Mouse (Mus musculus) induced T-regulatory cell, adult 2 months (primary cell): Measurements from ENCODE around the gene Zdhhc14.

Source experiments
- DNase-seq: peaks from one replicate; pipeline ENCODE4 v3.0.0-alpha.2; 2012; ENCODE audit warnings: low read depth

Zdhhc14 gene

DNA sequence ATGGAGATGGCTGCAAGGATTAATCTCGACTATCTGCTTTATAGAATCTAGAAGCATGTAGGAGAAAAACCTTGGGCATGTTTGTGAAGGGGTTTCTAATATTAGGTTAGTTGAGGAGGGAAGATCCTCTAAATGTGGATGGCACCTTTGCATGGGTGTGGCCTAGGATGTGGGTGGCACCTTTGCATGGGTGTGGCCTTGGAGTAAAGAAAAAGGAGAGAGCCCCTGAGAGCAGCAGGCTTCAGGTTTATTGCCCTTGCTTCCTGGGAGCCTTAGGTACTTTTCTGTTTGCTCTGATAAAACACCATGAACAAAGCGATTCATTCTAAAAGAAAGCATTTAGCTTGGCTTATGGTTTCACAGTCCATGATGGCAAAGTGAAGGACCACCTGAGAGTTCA is 62.2 kb downstream of the Zdhhc14 start:
- no peak for DNase-seq

DNA sequence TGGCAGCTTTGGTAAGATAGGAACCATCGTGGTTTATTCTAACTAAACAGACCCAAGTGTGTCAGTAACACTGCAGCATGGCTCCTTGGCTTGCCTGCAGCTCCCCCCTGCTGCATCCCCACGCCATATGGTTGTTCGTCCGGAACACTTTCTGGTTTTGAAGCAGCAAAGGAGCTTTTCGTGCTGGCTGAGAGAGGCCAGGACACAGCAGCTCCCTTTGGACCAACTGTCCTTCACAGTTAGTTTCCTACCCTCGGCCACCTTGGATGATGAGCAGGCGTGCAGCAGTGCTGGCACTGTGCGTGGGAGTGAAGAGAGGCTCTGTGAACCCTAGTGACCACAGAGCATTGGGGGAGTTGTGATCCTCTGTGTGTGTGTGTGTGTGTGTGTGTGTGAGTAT is 64.2 kb downstream of the Zdhhc14 start:
- DNase-seq = no peak

DNA sequence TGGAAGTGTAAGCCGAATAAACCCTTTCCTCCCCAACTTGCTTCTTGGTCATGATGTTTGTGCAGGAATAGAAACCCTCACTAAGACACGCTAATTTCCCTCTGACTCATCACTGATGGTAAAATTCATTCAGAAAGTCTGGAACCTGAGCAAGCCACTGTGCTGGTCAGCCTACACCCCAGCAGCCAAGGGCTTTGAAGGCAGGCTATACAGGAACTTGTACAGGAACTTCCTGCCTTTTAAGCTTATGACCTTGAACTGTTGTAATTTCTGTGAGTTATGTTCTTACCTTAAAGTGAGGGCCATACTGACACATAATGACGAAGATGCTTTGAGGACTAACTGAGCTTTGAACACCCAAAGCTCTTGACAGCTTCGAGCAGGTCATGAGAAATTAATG is 67.9 kb downstream of the Zdhhc14 start:
- DNase-seq = no peak

DNA sequence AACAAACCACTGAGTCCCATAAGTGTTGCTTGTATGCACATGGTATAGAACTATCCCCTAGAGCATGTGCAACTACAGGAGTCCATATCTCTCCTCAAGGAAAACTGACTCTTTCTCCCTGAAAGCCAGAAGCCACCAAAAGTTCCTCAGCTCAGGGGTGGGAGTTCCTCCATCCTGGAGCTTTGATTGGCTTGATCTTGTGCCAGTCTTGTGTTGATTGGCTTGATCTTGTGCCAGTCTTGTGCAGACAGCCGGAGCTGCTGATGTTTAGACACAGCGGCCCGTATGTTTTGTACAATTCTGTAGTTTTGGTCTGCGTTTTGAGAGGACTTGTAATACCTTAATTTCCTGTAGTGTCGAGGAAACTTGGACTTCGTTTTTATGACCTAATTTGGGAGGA is 70.8 kb downstream of the Zdhhc14 start:
- no peak for DNase-seq

DNA sequence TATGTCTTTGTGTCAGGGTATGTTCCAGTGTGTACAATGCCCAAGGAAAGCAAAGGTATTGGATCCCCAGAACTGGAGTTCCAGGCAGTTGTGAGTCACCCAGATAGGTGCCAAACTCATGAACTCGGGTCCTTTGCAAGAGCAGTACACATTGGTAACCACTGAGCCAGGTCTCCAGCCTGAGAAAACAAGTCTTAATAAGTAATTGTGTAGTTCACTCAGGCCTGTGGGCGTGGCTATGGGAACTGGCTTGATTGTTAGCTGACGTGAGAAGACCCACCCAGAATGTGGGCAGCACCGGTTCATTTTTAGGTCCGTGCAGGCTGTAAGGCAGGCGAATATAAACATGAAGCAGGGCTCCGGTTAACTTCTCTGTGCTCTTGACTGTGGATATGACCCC is 73.6 kb downstream of the Zdhhc14 start:
- DNase-seq = no peak

DNA sequence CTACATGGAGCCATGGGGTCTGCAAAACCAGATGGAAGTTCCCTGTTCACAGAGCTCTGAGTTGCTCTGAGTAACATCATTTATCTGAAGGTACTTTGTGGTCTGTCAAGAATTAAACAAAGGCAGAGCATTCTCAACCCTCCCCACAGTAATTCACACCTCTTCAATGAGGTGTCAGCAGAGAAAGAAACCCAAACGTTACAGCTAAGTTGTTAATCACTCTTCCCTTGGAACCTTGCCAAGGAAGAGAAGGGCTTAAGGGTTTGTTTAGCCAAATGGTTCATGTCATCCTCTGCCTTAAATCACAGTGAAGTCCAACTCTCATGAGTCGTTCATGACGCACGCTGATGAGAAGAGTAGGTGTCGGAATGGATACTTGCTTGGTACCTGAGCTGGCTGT is 75.6 kb downstream of the Zdhhc14 start:
- DNase-seq = no peak

DNA sequence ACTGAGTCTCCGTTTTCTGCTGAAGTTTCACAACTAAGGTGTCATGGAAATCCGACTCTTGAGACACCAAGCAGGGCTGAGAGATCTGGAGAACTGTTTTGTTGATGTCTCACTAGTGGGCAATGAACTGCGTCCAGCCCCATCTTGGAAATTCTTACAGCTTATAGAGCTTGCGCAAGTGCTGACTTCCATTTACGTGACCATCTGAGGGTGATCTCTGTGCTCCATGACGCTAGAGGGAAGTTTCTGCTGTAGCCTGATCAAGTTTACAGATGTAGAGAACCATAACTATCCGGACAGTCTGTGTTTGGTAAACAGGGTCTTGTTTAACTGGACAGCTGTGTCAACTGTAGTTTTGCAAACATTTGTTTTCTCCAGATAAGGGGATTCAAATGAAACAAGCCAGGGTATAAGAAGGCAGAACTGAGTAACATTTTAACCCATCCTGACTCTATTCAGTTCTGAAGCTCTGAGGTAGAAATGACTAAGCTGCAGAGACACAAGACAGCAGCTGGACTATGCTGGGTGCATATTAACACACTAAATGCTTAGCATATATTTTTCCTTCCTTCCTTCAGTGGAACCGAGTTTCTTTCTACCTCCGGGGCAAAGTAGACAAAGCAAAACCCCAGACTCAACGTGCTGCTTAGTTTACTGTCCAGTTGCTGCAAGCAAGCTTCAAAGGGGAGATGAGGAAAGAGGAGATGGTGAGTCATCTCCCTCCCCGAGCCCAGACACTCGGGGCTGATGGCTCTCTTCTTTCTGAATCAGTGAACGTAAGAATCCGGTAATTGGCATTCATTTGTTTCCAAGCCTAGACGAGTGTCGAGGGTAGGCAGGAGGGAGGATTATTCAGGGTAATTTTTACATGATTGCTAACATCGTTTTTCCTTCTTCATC is 77.0 kb downstream of the Zdhhc14 start:
- DNase-seq = no peak

DNA sequence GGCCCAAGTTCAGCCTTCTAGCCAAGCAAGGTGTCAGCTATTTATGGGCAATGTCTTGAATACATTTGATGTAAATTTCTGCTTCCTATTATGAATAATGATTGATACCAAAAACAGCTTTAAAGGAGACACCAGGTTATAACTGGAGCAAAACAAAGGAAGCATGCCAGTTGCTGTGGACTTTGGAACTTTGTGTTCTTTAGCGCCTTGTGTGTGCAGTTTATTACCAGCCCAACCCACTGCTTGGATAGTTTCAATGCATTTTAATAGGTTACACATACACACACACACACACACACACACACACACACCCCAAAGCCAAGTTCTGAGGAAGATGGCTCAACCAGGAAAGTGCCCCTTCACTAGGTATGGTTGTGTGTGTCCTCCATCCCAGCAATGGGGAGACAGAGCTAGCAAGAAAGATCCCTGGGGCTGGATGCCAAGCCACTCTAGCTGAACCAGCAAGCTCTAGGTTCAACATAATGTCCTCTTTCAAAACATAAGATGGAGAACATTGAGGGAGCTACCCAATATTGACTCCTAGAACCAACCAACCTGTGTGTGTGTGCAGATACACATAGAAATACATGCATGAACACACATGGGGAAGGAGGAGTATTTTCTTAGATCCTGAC is 79.9 kb downstream of the Zdhhc14 start:
- no peak for DNase-seq

DNA sequence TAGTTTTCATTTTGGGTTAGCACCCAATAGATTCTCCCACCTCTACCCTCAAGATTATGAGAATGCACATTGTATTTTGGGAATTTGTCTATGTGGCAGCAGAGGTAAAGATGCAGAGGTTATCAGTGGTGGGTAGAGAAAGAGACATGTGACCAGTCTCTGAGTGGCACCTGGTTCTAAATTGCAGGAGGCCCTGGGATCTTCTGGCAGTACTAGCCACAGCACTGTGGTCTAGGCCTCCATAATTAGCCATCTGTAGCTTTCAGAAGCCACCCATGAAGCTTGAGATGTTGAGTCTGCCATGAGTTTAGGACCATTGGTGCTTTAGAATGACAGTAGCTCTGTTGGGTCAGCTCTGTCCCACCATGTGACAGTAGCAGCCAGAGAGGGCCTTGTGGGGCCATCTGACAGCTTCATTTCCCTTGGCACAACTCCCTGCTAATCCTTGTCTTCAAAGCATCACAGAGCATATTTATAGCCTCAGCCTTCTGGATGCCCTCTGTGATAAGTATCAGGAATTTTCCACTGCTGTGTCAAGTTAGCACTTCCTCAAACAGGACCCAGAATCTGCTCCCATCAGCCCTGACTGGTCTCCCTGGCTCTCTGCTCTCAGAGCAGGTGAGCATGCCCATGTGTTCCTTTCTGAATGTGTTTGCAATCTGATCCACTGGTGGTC is 80.5 kb downstream of the Zdhhc14 start:
- DNase-seq = no peak

DNA sequence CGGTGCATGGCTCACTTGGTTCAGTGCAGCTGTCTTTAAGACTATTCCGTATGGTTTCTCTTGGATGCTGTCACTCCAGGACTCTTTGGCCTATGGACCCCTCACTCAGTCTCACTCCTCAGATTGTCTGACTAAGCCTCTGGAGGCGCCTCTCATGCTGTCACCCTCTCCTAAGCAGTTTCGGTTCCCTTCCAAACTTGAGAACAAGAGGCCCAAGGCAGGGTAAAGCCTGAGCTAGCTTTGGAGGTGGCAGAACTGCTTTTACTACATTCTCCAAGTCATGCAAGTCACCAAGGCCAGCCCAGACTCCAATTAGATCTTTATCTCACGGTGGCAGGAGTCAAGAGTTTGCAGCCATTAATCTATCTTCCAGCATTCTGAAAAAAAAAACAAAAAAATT is 82.3 kb downstream of the Zdhhc14 start:
- DNase-seq = no peak

DNA sequence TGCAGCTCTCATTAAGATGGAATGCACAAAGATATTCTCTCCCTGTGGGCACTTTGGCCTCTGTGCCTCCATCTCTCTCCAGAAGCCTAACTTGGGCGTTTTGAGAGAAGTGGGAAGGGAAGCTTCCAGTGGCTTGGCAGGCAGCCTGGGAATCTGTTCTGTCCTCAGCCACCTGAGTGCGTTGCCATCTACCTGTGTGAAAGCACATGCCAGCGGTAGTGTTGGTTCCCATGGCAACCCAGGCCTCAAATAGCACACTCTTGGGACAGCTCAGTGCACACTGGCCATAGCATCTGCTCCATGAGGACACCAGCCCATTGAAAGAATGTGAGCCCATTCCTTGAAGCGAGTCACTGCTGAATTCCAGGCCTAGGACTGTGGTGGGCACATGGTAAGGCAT is 83.2 kb downstream of the Zdhhc14 start:
- no peak for DNase-seq

DNA sequence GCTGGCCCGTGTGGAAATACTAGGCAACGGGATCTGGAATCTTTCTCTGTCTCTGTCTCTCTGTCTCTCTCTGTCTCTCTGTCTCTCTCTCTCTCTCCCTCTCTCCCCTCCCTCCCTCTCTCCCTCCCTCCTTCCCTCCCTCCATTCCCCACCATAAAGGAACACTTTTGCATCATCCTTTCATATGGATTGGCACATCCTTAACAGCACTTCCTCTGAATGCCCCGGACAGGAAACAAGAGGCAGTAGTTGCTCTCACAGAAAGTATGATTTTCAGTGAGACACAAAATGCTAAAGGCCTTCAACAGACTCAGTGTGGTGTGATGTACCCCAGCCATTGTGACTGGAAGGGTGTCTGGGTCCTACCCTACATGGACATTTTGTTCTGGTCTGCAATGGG is 89.9 kb downstream of the Zdhhc14 start:
- no peak for DNase-seq

DNA sequence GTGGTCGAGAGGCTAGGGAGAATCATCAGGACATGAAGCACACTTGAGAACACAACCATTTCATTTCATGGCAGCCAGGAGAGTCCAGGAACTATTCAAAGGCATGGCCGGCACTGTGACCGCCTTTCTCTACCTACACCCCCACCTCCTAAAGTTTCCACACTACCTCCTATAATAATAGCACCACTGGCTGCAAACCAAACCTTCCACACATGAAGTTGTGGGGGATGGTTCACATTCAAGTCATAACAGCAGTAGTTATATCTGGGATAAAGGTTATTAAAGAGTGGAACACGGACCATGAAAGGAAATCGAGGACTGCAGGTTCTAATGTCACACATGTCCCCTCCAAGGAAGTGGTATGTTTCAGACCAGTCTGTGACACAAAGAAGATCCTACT is 90.6 kb downstream of the Zdhhc14 start:
- no peak for DNase-seq

DNA sequence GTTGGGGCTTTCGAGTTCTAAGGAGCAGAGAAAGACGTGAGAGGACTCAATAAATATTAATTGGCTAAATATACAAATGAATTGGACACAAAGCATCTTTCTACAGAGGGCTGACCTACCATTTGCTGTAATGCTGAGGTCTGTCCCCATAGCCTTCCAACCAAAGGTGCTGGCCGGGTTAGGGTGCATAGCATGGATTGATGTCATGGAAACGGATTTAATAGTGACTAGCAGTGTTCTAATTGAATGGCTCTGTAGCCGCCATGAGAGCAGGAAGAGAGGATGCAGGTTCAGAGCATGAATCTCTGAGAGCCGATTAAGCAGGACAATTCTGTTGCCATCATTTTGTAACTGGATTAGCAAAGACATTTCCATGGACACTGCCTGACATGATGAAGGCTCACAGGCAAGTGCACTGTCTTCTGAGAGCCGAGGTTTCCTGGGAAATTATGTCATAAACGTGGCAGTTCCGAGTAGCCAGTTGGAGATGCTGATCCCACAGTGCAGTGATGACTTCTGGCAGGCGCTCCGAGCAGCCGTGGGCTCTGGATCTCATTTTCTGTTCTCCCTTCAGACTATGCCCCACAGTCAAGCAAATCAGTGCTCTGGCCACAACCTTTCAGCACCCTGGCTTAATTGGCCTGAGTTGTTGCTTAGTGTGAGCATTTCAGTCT is 91.3 kb downstream of the Zdhhc14 start:
- DNase-seq = no peak

DNA sequence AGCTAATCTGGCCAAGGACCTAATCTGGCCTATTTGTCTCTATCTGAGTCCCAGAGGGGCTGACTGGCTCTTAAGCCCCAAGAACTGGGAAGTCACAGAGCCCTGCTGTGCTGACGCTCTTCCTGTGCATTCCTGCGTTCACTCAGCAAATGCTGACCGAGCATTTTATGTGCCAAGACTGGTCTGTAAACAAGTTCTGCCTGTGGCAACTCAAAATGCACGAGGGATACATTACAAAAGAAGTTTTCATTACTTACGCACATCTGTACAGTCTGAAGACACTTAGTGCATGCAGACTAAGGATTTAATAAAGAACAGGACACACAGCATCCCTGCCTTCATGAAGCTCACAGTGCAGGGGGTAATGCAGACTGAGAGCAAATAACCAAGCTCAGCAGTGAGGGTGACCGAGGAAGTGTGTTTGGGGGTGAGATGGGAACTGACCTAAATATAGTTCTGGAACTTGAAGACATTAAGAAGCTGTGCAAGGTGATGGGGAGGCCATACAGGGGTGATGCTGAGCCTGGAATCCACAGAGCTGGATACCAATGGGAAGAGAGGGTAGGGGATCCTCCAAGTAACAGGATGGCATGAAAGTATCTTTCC is 99.3 kb downstream of the Zdhhc14 start:
- DNase-seq = no peak

DNA sequence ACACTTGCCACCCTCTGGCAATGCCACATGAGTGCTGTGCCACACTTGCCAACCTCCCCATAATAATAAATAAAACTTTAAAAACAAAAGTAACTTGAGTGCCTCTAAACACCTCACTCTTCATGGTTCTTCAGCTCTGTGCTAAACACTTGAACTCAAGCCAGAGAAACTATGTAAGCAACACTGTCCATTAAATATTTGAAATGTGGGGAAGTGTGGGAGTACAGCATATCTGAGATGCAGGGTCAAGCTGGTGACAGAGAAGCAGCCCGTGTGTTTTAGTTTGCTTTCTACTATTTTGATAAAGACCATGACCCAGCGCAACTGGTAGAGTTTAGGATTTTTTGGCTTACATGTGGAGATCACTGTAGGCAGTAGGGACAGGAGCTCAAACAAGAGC is 100.7 kb downstream of the Zdhhc14 start:
- DNase-seq = no peak

DNA sequence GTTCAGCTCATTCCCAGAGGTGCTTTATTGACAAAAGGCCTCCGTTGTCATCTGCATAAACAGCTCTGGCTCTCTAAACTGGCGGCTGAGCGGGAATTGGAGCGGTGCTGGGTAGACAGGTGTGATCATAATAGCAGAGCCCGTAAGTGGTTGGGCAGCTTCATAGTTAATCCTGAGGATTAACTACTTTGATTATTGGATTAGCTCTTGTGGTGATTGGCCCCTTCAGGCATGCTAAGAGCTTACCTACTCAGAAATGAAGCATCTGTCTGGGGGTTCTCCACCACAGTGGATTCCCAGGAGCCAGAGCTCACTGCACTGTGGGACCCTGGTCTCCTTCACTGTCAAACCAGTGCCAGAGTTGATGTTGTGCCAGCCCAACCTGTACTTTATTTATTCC is 102.7 kb downstream of the Zdhhc14 start:
- no peak for DNase-seq

DNA sequence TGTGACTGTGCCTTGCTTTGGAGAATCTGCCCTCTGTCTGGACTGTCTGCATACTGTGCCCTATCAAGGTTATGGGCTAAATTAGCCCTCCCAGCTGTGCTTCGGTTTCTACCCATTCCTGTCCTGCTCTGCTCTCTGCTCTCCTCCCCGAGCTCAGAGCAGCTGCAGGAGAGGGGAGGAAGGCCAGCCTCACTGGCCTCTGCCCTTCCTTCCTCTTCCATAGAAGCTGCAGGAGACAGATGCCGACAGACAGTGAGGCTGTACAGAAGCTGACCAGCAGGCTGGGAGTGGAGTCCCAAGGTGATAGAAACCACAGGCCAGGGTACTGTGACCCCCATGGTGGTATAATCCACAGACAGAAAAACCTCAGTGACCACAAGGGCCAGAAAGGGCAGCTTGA is 104.1 kb downstream of the Zdhhc14 start:
- no peak for DNase-seq

DNA sequence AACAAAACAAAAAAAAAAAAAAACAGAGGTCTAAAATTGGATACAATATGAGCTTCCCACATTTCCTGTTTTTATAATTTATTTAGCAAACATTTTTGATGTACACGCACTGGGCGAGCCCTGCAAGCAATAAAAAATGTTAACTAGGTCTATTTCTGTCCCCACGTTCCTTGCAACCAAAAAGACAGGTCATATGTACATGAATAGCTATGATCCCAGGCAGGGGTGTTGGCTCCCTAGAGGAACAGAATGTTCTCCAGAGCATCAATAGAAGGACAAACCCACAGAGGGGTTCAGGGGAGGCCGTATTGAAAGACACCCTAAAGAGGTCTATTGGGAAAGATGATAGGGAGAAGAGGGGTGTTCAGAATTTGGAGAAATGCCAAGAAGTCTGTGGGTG is 106.6 kb downstream of the Zdhhc14 start:
- DNase-seq = no peak

DNA sequence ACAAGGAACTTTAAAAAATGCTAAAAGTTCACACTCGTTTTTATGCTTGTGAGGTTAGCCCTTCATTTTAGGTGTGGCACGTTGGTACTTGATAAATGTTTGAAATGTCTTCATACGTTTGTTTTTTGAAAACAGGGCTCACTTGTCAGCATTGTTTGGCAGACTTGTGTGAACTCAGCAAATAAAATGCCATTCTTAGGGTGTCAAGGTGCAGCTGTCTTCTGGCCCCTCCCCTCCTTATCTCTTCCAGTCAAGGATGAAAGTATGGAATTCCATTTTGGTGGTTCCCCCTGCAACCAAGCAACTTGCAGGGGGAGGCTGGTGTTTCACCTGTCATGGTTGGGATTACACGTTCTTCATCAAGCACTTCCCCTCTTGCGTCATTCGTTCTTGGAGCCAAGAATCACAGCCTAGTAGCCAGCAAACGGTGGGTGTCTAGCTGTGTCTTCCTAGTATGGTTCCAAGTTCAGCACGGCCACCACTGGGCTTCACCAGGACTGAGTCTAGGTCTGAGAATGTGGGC is 108.2 kb downstream of the Zdhhc14 start:
- no peak for DNase-seq

DNA sequence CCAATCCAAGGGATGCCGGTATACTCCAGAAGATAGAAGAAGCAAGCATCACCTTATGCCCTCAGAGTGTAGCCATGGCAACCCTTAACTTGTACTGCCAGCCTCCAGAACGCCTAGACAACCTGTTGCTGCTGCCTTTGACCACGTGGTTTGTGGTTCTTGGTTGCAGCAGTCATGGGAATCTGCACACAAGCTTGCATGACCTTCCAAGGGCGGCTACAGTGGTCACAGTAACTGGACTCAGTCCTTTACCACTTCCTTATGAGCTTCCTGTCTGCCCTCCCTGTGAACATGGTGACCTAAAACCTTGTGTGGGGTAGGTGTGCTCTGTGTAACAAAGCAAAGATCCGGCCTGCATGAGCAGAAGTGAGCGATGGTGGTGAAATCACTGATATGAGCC is 109.6 kb downstream of the Zdhhc14 start:
- DNase-seq = no peak

DNA sequence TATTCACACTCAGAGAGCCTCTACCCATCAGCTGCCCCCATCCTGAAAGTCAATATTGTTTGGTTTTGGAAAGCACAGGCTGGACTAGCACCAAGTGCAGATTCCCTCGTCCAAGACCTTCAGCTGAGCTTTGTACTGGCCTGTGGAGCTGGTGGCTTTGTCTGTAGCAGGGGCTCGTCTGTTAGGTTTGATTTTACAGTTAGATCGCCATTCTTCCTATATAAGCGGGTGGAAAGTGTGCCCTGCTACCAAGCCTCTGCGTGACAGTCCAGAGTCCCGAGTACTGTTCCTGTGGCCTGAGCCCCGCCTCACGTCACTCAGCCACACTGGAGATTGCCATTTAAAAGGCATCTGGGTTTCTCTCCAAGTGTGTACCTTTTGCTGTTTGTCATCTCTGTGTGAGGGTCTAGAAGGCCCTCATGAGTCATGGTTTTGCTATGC is 113.8 kb downstream of the Zdhhc14 start:
- no peak for DNase-seq
